Mouse (Mus musculus): ENCODE results near the gene Dennd2d.

- TF ChIP-seq CTCF (IDR thresholded peaks at IDR 0.05; ENCODE audit: borderline replicate concordance, extremely low read depth, insufficient read depth, insufficient read length) (no peak), POLR2A (IDR thresholded peaks at IDR 0.05; ENCODE audit: borderline replicate concordance, extremely low read depth, insufficient read depth, insufficient read length, poor library complexity, severe bottlenecking) (no peak)
Observed at GRCm38 (mm10) chr3:106474210-106474609, 8.0 kb upstream of the Dennd2d start.
